Mouse (Mus musculus) brown adipose tissue, adult 24 weeks (tissue): Measurements from ENCODE around the gene Lrrk1. TPM values are rescaled to one million over a fixed set of nuclear protein-coding genes. Genes with fewer than 3 reads are reported as not detected.
A peak's percentile ranks its signal among the peaks of the same experiment; 100 is the strongest.

ENCODE experiments used
- H3K27ac ChIP-seq: fragments of 200-500 bp; replicated peaks from 2 replicates; pipeline ENCODE4 v1.5.1; 2012; ENCODE audit warnings: low read depth, mild to moderate bottlenecking, low read length
- H3K4me1 ChIP-seq: fragments of 200-500 bp; 2 replicates; pipeline ENCODE4 v1.6.1; 2012; ENCODE audit warnings: low read length, mixed read lengths; ENCODE audit not compliant: control insufficient read depth, insufficient read depth, insufficient read length
- H3K4me3 ChIP-seq: fragments of 200-500 bp; 2 replicates; pipeline ENCODE4 v1.5.1; 2012; ENCODE audit warnings: low read depth, mild to moderate bottlenecking, low read length, moderate library complexity; ENCODE audit not compliant: insufficient read depth
- polyA plus RNA-seq: library from polyadenylated mRNA; stranded (reverse); fragments of >200 nt; gene quantifications from 2 replicates; pipeline ENCODE4 v1.2.4, GENCODE M21; 2012; ENCODE audit not compliant: missing spikeins, insufficient read depth, insufficient read length

The Lrrk1 gene
- polyA plus RNA-seq, 1 experiment: 2.1 TPM

GRCm38 (mm10) chr7:66249020-66249419, 139.1 kb downstream of the Lrrk1 start:
- Histone ChIP-seq H3K4me3 (no peak overlapping the region), H3K4me1 (no peaks in the 10 kb centered on the region), H3K27ac (no peak overlapping the region)

GRCm38 (mm10) chr7:66248270-66248669, 139.9 kb downstream of the Lrrk1 start:
- Histone ChIP-seq H3K27ac (no peak overlapping the region), H3K4me1 (no peaks in the 10 kb centered on the region), H3K4me3 (no peak overlapping the region)

GRCm38 (mm10) chr7:66247274-66248021, 140.7 kb downstream of the Lrrk1 start:
- H3K4me1 ChIP-seq: no peaks in the 10 kb centered on the region
- H3K4me3 ChIP-seq: no peak overlapping the region
- H3K27ac ChIP-seq: no peak overlapping the region

- no peak overlapping the region for H3K27ac ChIP-seq
- H3K4me1 ChIP-seq: no peaks in the 10 kb centered on the region
- H3K4me3 ChIP-seq: no peak overlapping the region
These were observed 141.4 kb downstream of the Lrrk1 start for GRCm38 (mm10) chr7:66246716-66247235.

GRCm38 (mm10) chr7:66245646-66246045, 142.5 kb downstream of the Lrrk1 start:
- H3K4me1 ChIP-seq: no peaks in the 10 kb centered on the region

GRCm38 (mm10) chr7:66243766-66244325, 144.3 kb downstream of the Lrrk1 start:
- H3K27ac ChIP-seq: no peak overlapping the region
- no peak overlapping the region for H3K4me3 ChIP-seq
- H3K4me1 ChIP-seq: no peaks in the 10 kb centered on the region

More at GRCm38 (mm10) chr7:66245646-66246045, 142.5 kb downstream of the Lrrk1 start:
- no peak overlapping the region for H3K27ac ChIP-seq
- no peak overlapping the region for H3K4me3 ChIP-seq

GRCm38 (mm10) chr7:66241855-66242412, 146.2 kb downstream of the Lrrk1 start:
- no peak overlapping the region for H3K27ac ChIP-seq
- H3K4me3 ChIP-seq: no peak overlapping the region

GRCm38 (mm10) chr7:66238157-66238556, 150.0 kb downstream of the Lrrk1 start:
- Histone ChIP-seq H3K27ac (no peak overlapping the region), H3K4me1 (no peaks in the 10 kb centered on the region), H3K4me3 (no peak overlapping the region)

More at GRCm38 (mm10) chr7:66241855-66242412, 146.2 kb downstream of the Lrrk1 start:
- no peaks in the 10 kb centered on the region for H3K4me1 ChIP-seq

GRCm38 (mm10) chr7:66233947-66234516, 154.1 kb downstream of the Lrrk1 start:
- Histone ChIP-seq H3K4me1 (peaks cover 6% of the 10 kb centered on the region; the same call in 1 of the 2 replicates), H3K4me3 (no peak overlapping the region), H3K27ac (no peak overlapping the region)

- H3K27ac ChIP-seq: no peak overlapping the region
- peaks cover 6% of the 10 kb centered on the region; the same call in 1 of the 2 replicates for H3K4me1 ChIP-seq
- H3K4me3 ChIP-seq: no peak overlapping the region
These were observed 154.8 kb downstream of the Lrrk1 start for GRCm38 (mm10) chr7:66233141-66233946.

- Histone ChIP-seq H3K4me1 (peaks cover 6% of the 10 kb centered on the region; the same call in 1 of the 2 replicates), H3K27ac (no peak overlapping the region), H3K4me3 (no peak overlapping the region)
These were observed 156.3 kb downstream of the Lrrk1 start for GRCm38 (mm10) chr7:66231861-66232260.

- Histone ChIP-seq H3K4me3 (no peak overlapping the region), H3K27ac (peak overlapping the region; percentile 31; the same call in 1 of the 2 replicates)
These were observed 157.3 kb downstream of the Lrrk1 start for GRCm38 (mm10) chr7:66230638-66231550.

GRCm38 (mm10) chr7:66230246-66230637, 157.9 kb downstream of the Lrrk1 start:
- H3K4me3 ChIP-seq: no peak overlapping the region
- no peak overlapping the region for H3K27ac ChIP-seq
- H3K4me1 ChIP-seq: peaks cover 6% of the 10 kb centered on the region; the same call in 1 of the 2 replicates

More at GRCm38 (mm10) chr7:66230638-66231550, 157.3 kb downstream of the Lrrk1 start:
- peaks cover 6% of the 10 kb centered on the region; the same call in 1 of the 2 replicates for H3K4me1 ChIP-seq

- Histone ChIP-seq H3K27ac (no peak overlapping the region), H3K4me3 (no peak overlapping the region), H3K4me1 (peaks cover 6% of the 10 kb centered on the region; the same call in 1 of the 2 replicates)
These were observed 158.7 kb downstream of the Lrrk1 start for GRCm38 (mm10) chr7:66229433-66229832.
